Mouse (Mus musculus) brain, embryonic 14.5 days (tissue): ENCODE measurements around the gene Npepl1.

Source experiments
- CTCF ChIP-seq: fragments of 200-500 bp; IDR thresholded peaks from 2 replicates; pipeline ENCODE4 v1.5.1; 2012; ENCODE audit warnings: inconsistent platforms, mild to moderate bottlenecking, moderate library complexity, borderline replicate concordance; ENCODE audit not compliant: insufficient read depth, insufficient read length; ENCODE audit errors: extremely low read depth
- POLR2A ChIP-seq: fragments of 200-500 bp; IDR thresholded peaks from 2 replicates; pipeline ENCODE4 v1.6.1; 2012; ENCODE audit warnings: mild to moderate bottlenecking, inconsistent platforms, borderline replicate concordance; ENCODE audit not compliant: poor library complexity, insufficient read depth, insufficient read length, severe bottlenecking; ENCODE audit errors: extremely low read depth

DNA sequence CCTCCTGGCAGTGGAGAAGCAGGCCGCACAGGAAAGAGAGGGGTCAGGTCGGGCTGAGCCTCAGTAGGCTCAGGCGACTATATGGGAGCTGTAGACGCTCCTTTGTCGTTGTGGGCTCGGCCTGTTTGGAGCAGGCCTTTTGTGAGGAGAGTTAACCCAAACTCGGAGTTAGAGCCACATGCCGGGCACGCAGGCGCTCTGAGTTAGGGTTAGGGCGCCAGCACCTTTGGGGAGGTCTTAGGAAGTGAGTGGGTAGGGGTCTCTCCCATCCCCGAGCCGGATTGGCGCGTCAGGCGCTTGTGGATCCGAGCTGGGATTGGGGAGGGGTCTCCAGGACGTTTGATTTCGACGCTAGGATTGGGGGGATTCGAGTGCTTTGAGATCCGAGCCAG is 33.7 kb upstream of the Npepl1 start:
- TF ChIP-seq CTCF (no peak), POLR2A (no peak)
